Comparison of ENCODE assay signal across 28 mouse cellular contexts in the genomic region with DNA sequence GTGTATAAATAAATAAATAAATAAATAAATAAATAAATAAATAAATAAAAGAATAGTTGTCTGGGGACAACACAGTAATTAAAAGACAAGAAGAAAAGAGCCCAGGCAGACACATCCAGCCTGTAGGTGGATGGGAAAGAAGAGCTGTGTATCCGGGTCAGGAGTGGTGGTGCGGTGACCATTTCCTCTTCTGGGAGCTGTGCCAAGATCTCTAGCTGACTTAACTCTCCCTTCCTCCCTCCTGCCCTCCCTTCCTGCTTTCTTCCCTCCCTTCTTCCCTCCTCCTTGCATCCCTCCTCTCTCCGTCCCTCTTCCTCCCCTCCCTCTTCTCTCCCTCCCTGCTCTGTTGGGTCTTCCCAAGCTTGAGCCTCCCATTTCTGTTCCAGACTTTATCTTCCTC.
DNase-seq lines count a peak whose midpoint lies in the region; ATAC-seq and TF ChIP-seq lines count a peak whose summit lies in the region.
"Had no signal": no experiment of that assay in that cellular context is flagged by ENCODE, and none has a peak within 500 bp of the region (broad histone marks: within the 10 kb centered on the region; RNA-seq: fewer than 3 reads in every experiment).

No protein-coding gene starts in this region.

- H3K27ac ChIP-seq in lung, postnatal 0 days (ENCODE audit: low read length), result no peak overlapping the region
- H3K27ac ChIP-seq in stomach, embryonic 14.5 days (ENCODE audit: low read length), result no peak overlapping the region
- H3K27ac ChIP-seq in stomach, postnatal 0 days (replicated peaks), result no peak overlapping the region
- H3K27ac ChIP-seq: embryonic facial prominence, embryonic 12.5 days; embryonic facial prominence, embryonic 15.5 days; gastrocnemius, adult 2 months; heart, embryonic 15.5 days; hindbrain, embryonic 15.5 days had no signal

- no peak overlapping the region for H3K4me3 ChIP-seq in lung, postnatal 0 days (ENCODE audit: low read depth, low read length)
- no peak overlapping the region for H3K4me3 ChIP-seq in stomach, embryonic 14.5 days (ENCODE audit: low read depth, low read length)
- no peak overlapping the region for H3K4me3 ChIP-seq in stomach, postnatal 0 days (ENCODE audit: low read depth, low read length)
- H3K4me3 ChIP-seq: embryonic facial prominence, embryonic 12.5 days; embryonic facial prominence, embryonic 15.5 days; gastrocnemius, adult 2 months; heart, embryonic 12.5 days; heart, embryonic 15.5 days; hindbrain, embryonic 15.5 days had no signal

- no peak overlapping the region for H3K9ac ChIP-seq in lung, postnatal 0 days (replicated peaks; ENCODE audit: low read depth)
- H3K9ac ChIP-seq in stomach, embryonic 14.5 days (replicated peaks; ENCODE audit: low read depth, low read length), result no peak overlapping the region
- no peak overlapping the region for H3K9ac ChIP-seq in stomach, postnatal 0 days (ENCODE audit: low read length)
- H3K9ac ChIP-seq: embryonic facial prominence, embryonic 12.5 days; embryonic facial prominence, embryonic 15.5 days; forebrain, postnatal 0 days; heart, embryonic 12.5 days; heart, embryonic 15.5 days; hindbrain, embryonic 15.5 days had no signal

- no peaks in the 10 kb centered on the region for H3K4me1 ChIP-seq in lung, postnatal 0 days (ENCODE audit: insufficient read depth, low read depth, low read length)
- H3K4me1 ChIP-seq in stomach, embryonic 14.5 days (ENCODE audit: control insufficient read depth, insufficient read depth, low read length), result no peaks in the 10 kb centered on the region
- H3K4me1 ChIP-seq in stomach, postnatal 0 days (replicated peaks; ENCODE audit: control insufficient read depth, insufficient read depth), result no peaks in the 10 kb centered on the region
- H3K4me1 ChIP-seq: embryonic facial prominence, embryonic 12.5 days; embryonic facial prominence, embryonic 15.5 days; heart, embryonic 12.5 days; heart, embryonic 15.5 days had no signal

- no peaks in the 10 kb centered on the region for H3K9me3 ChIP-seq in lung, postnatal 0 days (ENCODE audit: low read length)
- H3K9me3 ChIP-seq in stomach, embryonic 14.5 days (ENCODE audit: control insufficient read depth, low read depth, low read length), result no peaks in the 10 kb centered on the region
- H3K9me3 ChIP-seq in stomach, postnatal 0 days (ENCODE audit: control insufficient read depth, low read length), result no peaks in the 10 kb centered on the region
- H3K9me3 ChIP-seq: embryonic facial prominence, embryonic 12.5 days; embryonic facial prominence, embryonic 15.5 days; heart, embryonic 12.5 days; heart, embryonic 15.5 days; hindbrain, embryonic 15.5 days had no signal

- no peaks in the 10 kb centered on the region for H3K27me3 ChIP-seq in lung, postnatal 0 days (replicated peaks; ENCODE audit: insufficient read depth, low read length)
- H3K27me3 ChIP-seq in stomach, embryonic 14.5 days (ENCODE audit: control insufficient read depth, insufficient read depth, low read length), result no peaks in the 10 kb centered on the region
- no peaks in the 10 kb centered on the region for H3K27me3 ChIP-seq in stomach, postnatal 0 days (ENCODE audit: control insufficient read depth, insufficient read depth, low read length)
- H3K27me3 ChIP-seq: CH12.LX; embryonic facial prominence, embryonic 12.5 days; embryonic facial prominence, embryonic 15.5 days; heart, embryonic 12.5 days; heart, embryonic 15.5 days; hindbrain, embryonic 15.5 days had no signal

- no peak overlapping the region for H3K4me2 ChIP-seq in lung, postnatal 0 days (replicated peaks; ENCODE audit: low read depth, low read length)
- no peak overlapping the region for H3K4me2 ChIP-seq in stomach, embryonic 14.5 days (replicated peaks; ENCODE audit: low read depth, low read length)
- no peak overlapping the region for H3K4me2 ChIP-seq in stomach, postnatal 0 days (replicated peaks; ENCODE audit: low read depth)
- H3K4me2 ChIP-seq: embryonic facial prominence, embryonic 12.5 days; embryonic facial prominence, embryonic 15.5 days; heart, embryonic 12.5 days; heart, embryonic 15.5 days; hindbrain, embryonic 15.5 days had no signal

- peak; percentile 30 for DNase-seq in heart, adult 11 months
- no peak for DNase-seq in heart, postnatal 10 days
- DNase-seq in kidney, postnatal 10 days, result peak; percentile 15
- DNase-seq in kidney, adult 18-20 months, result no peak
- peak; percentile 18 for DNase-seq in lung, postnatal 10 days
- no peak for DNase-seq in lung, postnatal 0 days (ENCODE audit: low spot score)
- DNase-seq in stomach, postnatal 0 days (ENCODE audit: low spot score), result no peak
- DNase-seq: adrenal gland, adult 2 months; adrenal gland, postnatal 14 days; B cell, adult 2 months; cerebellum, adult 18-20 months; cerebellum, adult 9-10 months; cerebellum, postnatal 25 days; forebrain, postnatal 0 days; gastrocnemius, adult 2 months; gastrocnemius, postnatal 14 days; heart, adult 18-20 months; heart, postnatal 14 days; heart, postnatal 4 days had no signal

- intact Hi-C loops in heart, postnatal 10 days (cut with DNase I), result no loop called here

- no peak for TF ChIP-seq EP300 in lung, postnatal 0 days (IDR thresholded peaks at IDR 0.05)
- TF ChIP-seq EP300 in stomach, postnatal 0 days (optimal IDR thresholded peaks at IDR 0.05), result no peak

- no peaks in the 10 kb centered on the region for H3K36me3 ChIP-seq in lung, postnatal 0 days (ENCODE audit: insufficient read depth, low read length)
- no peaks in the 10 kb centered on the region for H3K36me3 ChIP-seq in stomach, embryonic 14.5 days (ENCODE audit: control insufficient read depth, insufficient read depth, low read length)
- no peaks in the 10 kb centered on the region for H3K36me3 ChIP-seq in stomach, postnatal 0 days (ENCODE audit: control insufficient read depth, insufficient read depth, low read length)
- H3K36me3 ChIP-seq: embryonic facial prominence, embryonic 12.5 days; embryonic facial prominence, embryonic 15.5 days; G1E; heart, embryonic 12.5 days; heart, embryonic 15.5 days; hindbrain, embryonic 15.5 days had no signal

- TF ChIP-seq CTCF in lung, postnatal 0 days (IDR thresholded peaks at IDR 0.05), result no peak
- TF ChIP-seq CTCF in stomach, postnatal 0 days (IDR thresholded peaks at IDR 0.05; ENCODE audit: low read depth), result no peak

- ATAC-seq in lung, postnatal 0 days, result no peak
- 0 out of 2 replicates have a peak, but pooled peaks have one; percentile 6 for ATAC-seq in stomach, embryonic 14.5 days (ENCODE audit: insufficient number of reproducible peaks, insufficient read depth, low FRiP score, low read depth)
- ATAC-seq in stomach, postnatal 0 days (ENCODE audit: low FRiP score, low TSS enrichment), result no peak
- ATAC-seq: forebrain, embryonic 14.5 days; forebrain, postnatal 0 days had no signal

- WGBS in lung, postnatal 0 days, result 45% methylated on average over 3 of the region's 3 CpGs
- whole genome bisulfite sequencing in stomach, embryonic 14.5 days, result 24% methylated on average over 3 of the region's 3 CpGs
- 29% methylated on average over 3 of the region's 3 CpGs for whole genome bisulfite sequencing in stomach, postnatal 0 days

Comparison
In these comparisons a context has a peak if more than half of its experiments do, and no peak if none do; other contexts are left out.
1. DNase-seq: peak in heart, adult 11 months (single experiment), kidney, postnatal 10 days (single experiment) and lung, postnatal 10 days (single experiment); none in heart, postnatal 10 days (0 of 2), kidney, adult 18-20 months (single experiment), lung, postnatal 0 days (single experiment) and stomach, postnatal 0 days (single experiment).